Mouse (Mus musculus): ENCODE data around the gene Cyp17a1. TPM values are rescaled to one million over a fixed set of nuclear protein-coding genes. Genes with fewer than 3 reads are reported as not detected.

Gene Cyp17a1
- total RNA-seq (2021), result 1.2 and 1.9 TPM in 2 replicates
- long read RNA-seq, transcript Cyp17a1-201 (8 exons, 1,815 nt), result major isoform, 9 of 9 reads
- long read RNA-seq, partial matches to known transcripts, result 0 of 9 reads
- long read RNA-seq, other reads (novel, unspliced or antisense), result 0 of 9 reads

GRCm38 (mm10) chr19:46672766-46673418 lies at the start of gene Cyp17a1:
Gene Cyp17a1 (minus strand): TSS chr19:46673172.
- no peak for DNase-seq

- DNase-seq, result no peak
These were observed 45.2 kb upstream of the Cyp17a1 start for GRCm38 (mm10) chr19:46718150-46718549.

GRCm38 (mm10) chr19:46715016-46715415 lies 42.0 kb upstream of the Cyp17a1 start:
- DNase-seq, result no peak

- DNase-seq, result no peak
These were observed 41.3 kb upstream of the Cyp17a1 start for GRCm38 (mm10) chr19:46714234-46714633.

- DNase-seq, result no peak
These were observed 37.6 kb upstream of the Cyp17a1 start for GRCm38 (mm10) chr19:46710614-46711013.

GRCm38 (mm10) chr19:46707296-46708151 lies 34.6 kb upstream of the Cyp17a1 start, which contains the start of gene As3mt:
Gene As3mt (plus strand): TSS chr19:46707458.
- DNase-seq, result peak; percentile 83

GRCm38 (mm10) chr19:46706540-46707295 lies 33.7 kb upstream of the Cyp17a1 start:
- DNase-seq, result no peak

- DNase-seq, result no peak
These were observed 33.0 kb upstream of the Cyp17a1 start for GRCm38 (mm10) chr19:46705779-46706495.

GRCm38 (mm10) chr19:46701156-46701555 lies 28.2 kb upstream of the Cyp17a1 start:
- no peak for DNase-seq

- DNase-seq, result no peak
These were observed 26.1 kb upstream of the Cyp17a1 start for GRCm38 (mm10) chr19:46699011-46699481.

- no peak for DNase-seq
These were observed 25.0 kb upstream of the Cyp17a1 start for GRCm38 (mm10) chr19:46697840-46698517.

- no peak for DNase-seq
These were observed 24.0 kb upstream of the Cyp17a1 start for GRCm38 (mm10) chr19:46696943-46697342.

GRCm38 (mm10) chr19:46696482-46696881 lies 23.5 kb upstream of the Cyp17a1 start:
- DNase-seq, result no peak

GRCm38 (mm10) chr19:46693146-46693545 lies 20.2 kb upstream of the Cyp17a1 start:
- DNase-seq, result no peak

- no peak for DNase-seq
These were observed 18.1 kb upstream of the Cyp17a1 start for GRCm38 (mm10) chr19:46691078-46691477.

- DNase-seq, result no peak
These were observed 17.4 kb upstream of the Cyp17a1 start for GRCm38 (mm10) chr19:46690387-46690786.

- DNase-seq, result peak; percentile 87
These were observed 16.7 kb upstream of the Cyp17a1 start, which contains the start of gene Borcs7 for GRCm38 (mm10) chr19:46689460-46690372. Gene Borcs7 (plus strand): TSS chr19:46689906.

- DNase-seq, result no peak
These were observed 6.9 kb upstream of the Cyp17a1 start for GRCm38 (mm10) chr19:46679720-46680383.

GRCm38 (mm10) chr19:46675641-46676040 lies 2.7 kb upstream of the Cyp17a1 start:
- DNase-seq, result no peak

All from adrenal gland, postnatal 25 days (tissue).